Mouse (Mus musculus) gastrocnemius, adult 2 months (tissue): ENCODE measurements around the gene Crispld2. TPM values are rescaled to one million over a fixed set of nuclear protein-coding genes. Genes with fewer than 3 reads are reported as not detected.

Experiments
- DNase-seq: peaks from one replicate; pipeline ENCODE4 v3.0.0; 2022
- H3K27ac ChIP-seq: fragments of 200-600 bp; 2 replicates; pipeline ENCODE4 v1.8.1; 2022; ENCODE audit warnings: mild to moderate bottlenecking
- H3K4me3 ChIP-seq: fragments of 200-600 bp; 2 replicates; pipeline ENCODE4 v1.8.1; 2022; ENCODE audit warnings: mild to moderate bottlenecking, moderate library complexity
- CTCF ChIP-seq: fragments of 200-600 bp; IDR thresholded peaks from 2 replicates; pipeline ENCODE4 v1.8.1; 2022; ENCODE audit warnings: antibody characterized with exemption, mild to moderate bottlenecking, moderate library complexity
- intact Hi-C: fragments of 180-260 bp; cut with DNase I; formaldehyde crosslinking; loops from one replicate; pipeline ENCODE4 v1.15.1; 2025
- total RNA-seq, 2 experiments: library from RNA; stranded (reverse); gene quantifications; 2 replicates each; pipeline ENCODE4 v1.2.3; 2021

Crispld2 gene
- total RNA-seq, 2 experiments from 2014 or later = 9.5 to 19.6 TPM

DNA sequence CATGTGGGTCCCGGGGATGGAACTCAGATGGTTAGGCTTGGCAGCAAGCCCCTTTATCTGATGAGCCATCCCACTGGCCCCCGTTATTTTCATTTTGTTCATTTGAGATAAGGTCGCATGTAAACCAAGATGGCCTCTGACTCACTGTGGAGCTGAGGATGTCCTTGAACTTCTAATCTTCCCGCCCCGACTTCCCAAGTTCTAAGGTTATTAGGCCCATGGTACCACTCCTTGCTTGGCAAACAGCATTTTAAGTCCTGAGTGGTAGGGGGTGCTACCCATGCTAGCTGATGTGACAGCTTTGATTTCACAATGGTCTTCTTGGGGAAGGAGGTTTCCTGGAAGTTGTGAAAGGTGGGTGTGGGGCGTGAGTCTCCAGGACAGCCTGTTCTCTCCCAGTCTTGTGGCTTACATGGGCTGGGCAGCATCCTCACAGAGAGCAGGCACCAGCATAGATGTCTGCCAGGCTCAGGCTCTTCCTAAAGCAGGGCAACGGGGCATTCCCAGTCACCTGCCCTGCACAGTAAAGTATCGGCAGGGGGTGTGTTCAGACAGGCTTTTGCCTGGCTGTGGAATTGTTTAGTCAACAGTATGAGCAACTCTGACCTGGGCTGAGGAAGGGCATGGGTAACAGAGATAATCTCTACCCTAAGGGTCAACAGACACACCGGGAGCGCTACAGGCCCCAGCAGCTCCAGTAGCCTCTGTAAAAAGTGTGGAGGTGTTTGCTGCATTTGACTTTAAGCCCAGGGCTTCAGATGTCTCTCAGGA, 50.5 kb downstream of the Crispld2 start:
- no peak overlapping the region for H3K4me3 ChIP-seq
- H3K27ac ChIP-seq = no peak overlapping the region; the same call in none of the 2 replicates
- intact Hi-C loops = no loop called here
- DNase-seq = no peak
- TF ChIP-seq CTCF = no peak

- Histone ChIP-seq H3K27ac (peak overlapping the region; percentile 85; the same call in 1 of the 2 replicates), H3K4me3 (no peak overlapping the region)
- TF ChIP-seq CTCF = no peak
- DNase-seq = no peak
- intact Hi-C loops = loop anchor here (5.0 kb wide), 1 partner anchor 43 kb away; no protein-coding TSS in a partner anchor
Observed at GRCm38 (mm10) chr8:120044907-120045306, 52.7 kb downstream of the Crispld2 start.

DNA sequence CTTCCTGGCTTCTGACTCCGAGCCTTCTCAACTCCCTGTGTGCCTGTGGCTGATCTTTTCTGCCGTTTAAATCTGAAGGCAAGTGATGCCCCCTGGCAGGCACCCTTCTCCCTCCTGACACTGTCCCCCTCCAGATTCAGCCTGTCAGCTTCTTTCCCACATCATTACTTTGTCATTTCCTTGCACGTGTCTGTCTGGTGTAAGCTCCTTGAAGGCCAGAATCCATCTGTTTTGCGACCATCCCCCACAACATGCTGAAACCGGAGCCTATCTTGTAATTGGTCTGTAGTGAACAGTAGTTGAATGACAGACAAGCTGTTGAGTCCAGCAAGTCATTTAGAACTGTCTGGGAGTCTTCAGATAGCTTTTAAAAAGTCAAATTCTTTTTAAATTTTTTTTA, 53.2 kb downstream of the Crispld2 start:
- Histone ChIP-seq H3K27ac (peak overlapping the region; percentile 85), H3K4me3 (no peak overlapping the region)
- TF ChIP-seq CTCF = no peak
- intact Hi-C loops = loop anchor here (5.0 kb wide), 1 partner anchor 43 kb away; no protein-coding TSS in a partner anchor
- no peak for DNase-seq

GRCm38 (mm10) chr8:120046258-120047020, 54.2 kb downstream of the Crispld2 start:
- intact Hi-C loops = loop anchor here (2.0 to 5.0 kb wide), 2 partner anchors 20 to 44 kb away; no protein-coding TSS in a partner anchor

GRCm38 (mm10) chr8:120049949-120050348, 57.7 kb downstream of the Crispld2 start:
- intact Hi-C loops = loop anchor here (5.0 kb wide), 1 partner anchor 48 kb away; no protein-coding TSS in a partner anchor
- Histone ChIP-seq H3K27ac (no peak overlapping the region; the same call in 1 of the 2 replicates), H3K4me3 (no peak overlapping the region)
- DNase-seq = no peak
- no peak for TF ChIP-seq CTCF

More at GRCm38 (mm10) chr8:120046258-120047020, 54.2 kb downstream of the Crispld2 start:
- no peak for TF ChIP-seq CTCF
- peak overlapping the region; percentile 11; the same call in 1 of the 2 replicates for H3K4me3 ChIP-seq
- peak overlapping the region; percentile 85 for H3K27ac ChIP-seq
- peak; percentile 97 for DNase-seq

DNA sequence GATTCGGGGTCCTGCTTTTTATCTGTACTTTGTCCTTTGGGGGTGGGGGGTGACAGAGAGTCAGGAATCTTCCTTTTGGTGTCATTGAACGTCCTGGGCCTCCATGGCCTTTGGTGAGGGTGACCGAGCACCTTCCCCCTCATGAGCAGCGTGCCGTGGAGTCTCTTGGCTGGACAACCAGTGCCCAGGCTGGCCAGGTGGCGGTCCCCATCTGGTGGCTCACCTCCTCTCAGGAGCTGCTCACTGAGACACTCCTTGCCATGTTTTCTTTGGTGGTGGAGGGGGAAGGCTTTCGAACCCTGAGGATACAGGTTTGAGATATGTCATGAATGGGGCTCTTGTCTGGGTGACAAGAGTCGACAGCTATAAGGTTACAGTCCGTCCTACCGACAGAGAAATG, 58.1 kb downstream of the Crispld2 start:
- Histone ChIP-seq H3K4me3 (no peak overlapping the region), H3K27ac (peak overlapping the region; percentile 70)
- intact Hi-C loops = no loop called here
- TF ChIP-seq CTCF = no peak
- no peak for DNase-seq

DNA sequence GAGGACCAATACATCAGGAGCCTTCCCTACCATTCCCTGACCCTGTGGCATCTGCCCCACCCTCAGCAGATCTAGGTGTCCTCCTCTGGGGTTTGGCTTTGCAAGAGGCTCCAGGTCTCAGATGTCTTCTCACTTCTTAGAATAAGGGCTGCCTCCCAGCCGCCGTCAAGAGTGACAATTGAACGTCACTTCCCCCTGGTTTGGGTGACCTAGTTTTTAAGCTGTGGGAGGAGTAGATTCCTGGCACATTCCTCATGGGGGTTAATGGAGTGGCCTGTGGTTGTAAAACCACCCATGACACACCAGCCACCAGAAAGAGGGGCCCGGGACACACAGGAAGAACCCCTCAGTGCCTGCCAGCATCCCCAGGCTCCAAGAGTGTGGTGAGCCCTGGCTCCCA, 58.8 kb downstream of the Crispld2 start:
- H3K4me3 ChIP-seq = no peak overlapping the region
- no peak for DNase-seq
- intact Hi-C loops = no loop called here
- peak overlapping the region; percentile 70 for H3K27ac ChIP-seq
- no peak for TF ChIP-seq CTCF

DNA sequence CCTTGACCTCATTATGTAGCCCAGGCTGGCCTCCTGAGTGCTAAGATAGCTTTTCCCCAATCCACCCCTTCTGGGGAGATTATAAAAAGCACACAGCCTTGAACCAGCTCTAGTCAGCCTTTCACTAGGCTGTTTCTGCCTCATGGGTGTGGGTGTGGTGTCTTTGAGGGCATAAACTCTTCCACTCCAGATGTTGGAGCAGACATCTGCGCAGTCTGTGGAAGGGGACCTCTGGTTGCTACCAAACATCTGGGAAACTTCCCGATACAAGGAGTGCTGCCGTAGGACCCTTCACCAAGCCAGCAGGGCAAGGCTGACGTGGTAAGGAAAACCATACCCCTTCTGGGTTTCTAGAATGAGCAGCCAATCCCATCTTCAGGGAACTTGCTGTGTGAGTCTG, 59.7 kb downstream of the Crispld2 start:
- no peak for DNase-seq
- Histone ChIP-seq H3K27ac (peak overlapping the region; percentile 70), H3K4me3 (no peak overlapping the region)
- no peak for TF ChIP-seq CTCF
- intact Hi-C loops = no loop called here

- H3K27ac ChIP-seq = peak overlapping the region; percentile 70
- no peak for TF ChIP-seq CTCF
- DNase-seq = no peak
- intact Hi-C loops = no loop called here
- no peak overlapping the region for H3K4me3 ChIP-seq
Observed at GRCm38 (mm10) chr8:120052318-120052717, 60.1 kb downstream of the Crispld2 start.

DNA sequence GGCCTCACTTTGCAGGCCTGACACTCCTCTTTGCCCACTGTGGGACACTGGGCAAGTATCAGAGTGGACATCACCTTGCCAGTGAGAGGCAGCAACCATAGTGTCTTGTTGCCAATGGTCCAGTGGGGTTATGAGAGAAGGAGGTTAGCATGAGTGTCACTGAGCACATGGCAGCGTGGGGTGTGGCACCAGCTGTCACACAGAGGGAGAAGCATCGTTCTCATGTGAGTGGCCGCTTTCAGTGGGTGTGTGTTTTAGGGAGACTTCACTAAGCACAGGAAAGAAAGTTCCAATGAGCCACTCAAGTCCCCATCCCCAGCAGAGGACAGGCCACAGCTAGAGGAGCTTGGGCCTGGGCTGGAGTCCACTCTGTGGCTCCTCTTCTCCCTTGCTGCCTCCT, 62.6 kb downstream of the Crispld2 start:
- intact Hi-C loops = no loop called here
- Histone ChIP-seq H3K27ac (no peak overlapping the region), H3K4me3 (no peak overlapping the region)
- no peak for DNase-seq
- TF ChIP-seq CTCF = no peak

DNA sequence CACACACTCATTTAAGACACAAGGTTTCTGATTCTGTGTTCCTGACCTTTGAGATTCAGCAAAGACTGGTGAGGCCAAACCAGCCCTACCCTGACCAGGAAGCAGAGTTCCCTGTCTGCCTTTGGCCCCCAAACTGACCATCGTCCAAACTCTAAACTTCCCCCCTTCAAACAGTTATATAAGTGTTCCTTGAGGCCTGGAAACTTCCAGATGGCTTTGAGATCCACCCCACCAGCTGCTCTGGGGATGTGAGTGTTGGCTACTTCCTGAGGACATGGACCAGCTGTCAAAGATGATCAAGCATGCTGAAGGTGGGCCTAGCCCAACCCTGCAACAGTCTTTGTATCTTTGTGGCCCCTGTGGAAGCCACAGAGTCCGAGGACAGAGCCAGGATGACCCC, 64.8 kb downstream of the Crispld2 start:
- intact Hi-C loops = no loop called here
- TF ChIP-seq CTCF = no peak
- H3K4me3 ChIP-seq = no peak overlapping the region
- peak overlapping the region; percentile 20 for H3K27ac ChIP-seq
- no peak for DNase-seq

- Histone ChIP-seq H3K27ac (peak overlapping the region; percentile 69), H3K4me3 (no peak overlapping the region)
- intact Hi-C loops = loop anchor here (2.0 kb wide), 1 partner anchor 58 kb away; no protein-coding TSS in a partner anchor
- peak; percentile 89 for DNase-seq
- no peak for TF ChIP-seq CTCF
Observed at GRCm38 (mm10) chr8:120062742-120063141, 70.5 kb downstream of the Crispld2 start.

- peak overlapping the region; percentile 69 for H3K27ac ChIP-seq
- intact Hi-C loops = loop anchor here (2.0 kb wide), 1 partner anchor 59 kb away; no protein-coding TSS in a partner anchor
- no peak overlapping the region for H3K4me3 ChIP-seq
- TF ChIP-seq CTCF = no peak
- DNase-seq = no peak
Observed at GRCm38 (mm10) chr8:120063326-120063725, 71.1 kb downstream of the Crispld2 start.
